Mouse (Mus musculus) cerebellum, postnatal 4 days (tissue): Measurements from ENCODE around the gene Slc44a4.
"Not testable (repeated sequence)": the region's sequence is repeated elsewhere in the genome, so short reads cannot be mapped to it uniquely, and the experiment has no call there.

Source experiments
- DNase-seq, 2 experiments: peaks; one replicate each; pipeline ENCODE4 v3.0.0; 2022; ENCODE audit warnings: low spot score in 2 of 2, mixed read lengths in 1 of 2

Gene Slc44a4

DNA sequence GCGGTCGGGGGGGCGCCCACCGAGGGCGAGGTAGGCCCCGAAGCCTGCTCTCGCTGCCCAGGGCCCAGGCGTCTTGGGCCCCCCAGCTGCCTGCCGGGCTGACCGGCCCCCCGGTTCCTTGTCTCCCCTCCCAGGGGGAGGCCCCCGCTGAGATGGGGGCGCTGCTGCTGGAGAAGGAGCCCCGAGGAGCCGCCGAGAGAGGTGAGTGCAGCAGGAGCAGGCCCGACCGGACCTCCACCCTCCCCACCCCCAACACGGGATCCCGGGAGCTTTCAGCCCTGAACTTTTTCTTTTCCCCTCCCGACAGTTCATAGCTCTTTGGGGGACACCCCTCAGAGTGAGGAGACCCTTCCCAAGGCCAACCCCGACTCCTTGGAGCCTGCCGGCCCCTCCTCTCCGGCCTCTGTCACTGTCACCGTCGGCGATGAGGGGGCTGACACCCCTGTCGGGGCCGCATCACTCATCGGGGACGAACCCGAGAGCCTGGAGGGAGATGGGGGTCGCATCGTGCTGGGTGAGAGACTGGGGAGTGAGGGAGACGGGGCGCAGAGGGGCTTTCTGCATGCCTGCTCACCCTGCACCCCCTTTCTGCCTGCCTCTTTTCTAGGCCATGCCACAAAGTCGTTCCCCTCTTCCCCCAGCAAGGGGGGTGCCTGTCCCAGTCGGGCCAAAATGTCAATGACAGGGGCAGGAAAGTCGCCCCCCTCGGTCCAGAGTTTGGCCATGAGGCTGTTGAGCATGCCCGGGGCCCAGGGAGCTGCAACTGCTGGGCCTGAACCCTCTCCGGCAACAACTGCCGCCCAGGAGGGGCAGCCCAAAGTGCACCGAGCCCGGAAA, 15.0 kb upstream of the Slc44a4 start:
- DNase-seq, result peak in 1 of 2 experiments; percentile 37

DNA sequence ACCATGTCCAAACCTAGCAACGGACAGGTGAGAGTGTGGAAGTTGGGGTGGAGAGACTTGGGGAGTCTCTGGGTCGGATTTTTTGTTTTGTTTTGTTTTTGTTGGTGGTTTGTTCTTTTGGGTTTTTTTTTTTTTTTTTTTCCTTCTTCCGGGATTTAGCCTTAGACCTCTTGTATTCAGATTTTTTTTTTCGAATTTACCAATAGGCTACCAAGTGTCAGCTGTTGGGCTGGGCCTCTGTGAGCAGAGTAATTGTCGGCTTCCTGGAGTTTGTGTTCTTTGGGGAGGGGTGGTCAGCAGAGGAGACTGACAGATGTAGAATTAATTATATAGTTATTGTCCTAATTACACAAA, 14.4 kb upstream of the Slc44a4 start:
- no peak for DNase-seq

GRCm38 (mm10) chr17:34900826-34901225, 13.4 kb upstream of the Slc44a4 start:
- DNase-seq, result not testable (repeated sequence)

DNA sequence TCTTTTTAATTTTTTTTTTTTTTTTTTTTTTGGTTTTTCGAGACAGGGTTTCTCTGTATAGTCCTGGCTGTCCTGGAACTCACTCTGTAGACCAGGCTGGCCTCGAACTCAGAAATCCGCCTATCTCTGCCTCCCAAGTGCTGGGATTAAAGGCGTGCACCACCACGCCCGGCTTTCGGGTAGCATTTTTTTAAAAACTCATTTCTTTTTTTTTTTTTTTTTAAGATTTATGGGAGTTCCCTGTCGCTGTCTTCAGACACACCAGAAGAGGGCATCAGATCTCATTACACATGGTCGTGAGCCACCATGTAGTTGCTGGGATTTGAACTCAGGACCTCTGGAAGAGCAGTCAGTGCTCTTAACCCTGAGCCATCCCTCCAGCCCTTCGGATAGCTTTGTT, 12.3 kb upstream of the Slc44a4 start:
- not testable (repeated sequence) for DNase-seq

- no peak for DNase-seq
Measured at GRCm38 (mm10) chr17:34902895-34903294, 11.4 kb upstream of the Slc44a4 start.

DNA sequence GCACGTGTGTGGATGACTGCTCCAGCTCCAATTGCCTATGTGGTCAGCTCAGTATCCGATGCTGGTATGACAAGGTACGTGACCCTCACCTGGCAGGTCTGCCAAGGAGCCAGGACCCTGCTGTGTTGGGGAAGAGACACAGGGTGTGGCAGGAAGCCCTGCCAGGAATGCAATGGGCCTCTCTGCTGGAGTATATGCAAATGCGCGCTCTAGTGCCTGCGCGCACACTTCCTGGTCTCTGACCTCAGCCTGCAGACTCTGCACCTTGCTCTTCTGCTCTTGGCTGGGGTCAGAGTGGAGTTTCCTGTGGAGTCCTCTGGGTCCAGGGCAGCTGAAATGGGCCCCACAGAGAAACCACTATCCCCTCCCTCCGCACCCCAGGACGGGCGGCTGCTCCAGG, 3.3 kb upstream of the Slc44a4 start:
- no peak for DNase-seq

- peak; percentile 50 to 77 for DNase-seq
Measured at GRCm38 (mm10) chr17:34911945-34912351, 2.3 kb upstream of the Slc44a4 start.

DNA sequence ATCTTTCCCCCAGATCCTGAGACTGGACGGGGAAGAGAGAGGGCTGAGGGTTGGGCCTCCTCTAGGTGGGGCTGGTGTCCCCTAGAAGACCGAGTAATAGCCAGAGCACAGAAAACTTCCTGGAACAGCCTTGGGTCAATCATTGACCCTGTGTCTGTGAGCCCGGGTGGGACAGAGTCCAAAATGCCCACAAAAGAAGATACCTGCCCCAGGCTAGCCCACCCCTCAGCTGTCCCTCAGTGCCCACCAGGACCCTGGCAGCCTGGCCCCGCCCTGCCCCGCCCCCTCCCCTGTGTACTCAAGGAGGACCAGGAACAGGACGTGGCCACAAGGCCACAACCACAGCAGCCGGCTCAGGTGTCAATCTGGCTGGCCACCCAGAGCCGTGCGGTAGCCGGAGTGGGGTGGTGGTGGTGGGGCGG, 1.2 kb downstream of the Slc44a4 start:
- DNase-seq, result no peak

GRCm38 (mm10) chr17:34916316-34916715, 2.0 kb downstream of the Slc44a4 start:
- no peak for DNase-seq

GRCm38 (mm10) chr17:34917188-34917587, 2.9 kb downstream of the Slc44a4 start:
- DNase-seq, result no peak

DNA sequence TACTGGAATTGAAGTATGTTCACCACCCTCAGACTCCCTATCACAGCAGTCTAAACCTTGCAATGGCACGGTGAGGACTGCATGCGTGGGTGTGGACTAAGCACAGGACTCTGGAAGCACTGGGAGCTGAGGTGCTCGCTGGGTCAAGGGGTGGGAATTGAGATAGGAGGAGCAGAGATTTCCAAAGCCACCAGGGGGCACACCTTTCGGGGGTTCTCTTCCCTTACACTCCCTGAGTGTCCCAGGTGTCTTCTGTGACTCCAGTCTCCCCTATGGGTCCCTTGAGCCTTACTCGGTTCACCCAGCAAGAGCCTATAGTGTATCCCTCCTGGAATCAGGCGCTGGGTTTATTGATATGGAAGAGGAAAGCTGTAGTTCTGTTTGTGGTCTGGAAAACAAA, 8.7 kb downstream of the Slc44a4 start:
- DNase-seq, result no peak

DNA sequence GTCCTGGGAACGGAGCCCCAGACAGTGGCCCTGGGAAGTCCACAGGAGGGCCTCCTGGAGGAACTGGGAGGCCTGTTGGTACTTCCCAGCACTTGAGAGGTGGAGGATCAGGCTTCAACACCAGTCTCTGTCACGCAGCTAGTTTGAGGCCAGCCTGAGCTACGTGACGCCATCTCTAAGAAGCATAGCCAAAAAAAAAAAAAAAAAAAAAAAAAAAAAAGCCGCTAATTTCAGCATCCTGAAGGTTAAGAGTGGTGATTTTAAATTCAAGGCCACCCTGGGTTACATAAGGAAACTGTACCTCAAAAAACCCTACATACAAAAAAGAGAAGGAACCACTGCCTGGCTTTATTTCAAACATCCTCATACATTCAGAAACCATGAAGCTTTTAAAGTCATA, 10.0 kb downstream of the Slc44a4 start:
- DNase-seq, result no peak

DNA sequence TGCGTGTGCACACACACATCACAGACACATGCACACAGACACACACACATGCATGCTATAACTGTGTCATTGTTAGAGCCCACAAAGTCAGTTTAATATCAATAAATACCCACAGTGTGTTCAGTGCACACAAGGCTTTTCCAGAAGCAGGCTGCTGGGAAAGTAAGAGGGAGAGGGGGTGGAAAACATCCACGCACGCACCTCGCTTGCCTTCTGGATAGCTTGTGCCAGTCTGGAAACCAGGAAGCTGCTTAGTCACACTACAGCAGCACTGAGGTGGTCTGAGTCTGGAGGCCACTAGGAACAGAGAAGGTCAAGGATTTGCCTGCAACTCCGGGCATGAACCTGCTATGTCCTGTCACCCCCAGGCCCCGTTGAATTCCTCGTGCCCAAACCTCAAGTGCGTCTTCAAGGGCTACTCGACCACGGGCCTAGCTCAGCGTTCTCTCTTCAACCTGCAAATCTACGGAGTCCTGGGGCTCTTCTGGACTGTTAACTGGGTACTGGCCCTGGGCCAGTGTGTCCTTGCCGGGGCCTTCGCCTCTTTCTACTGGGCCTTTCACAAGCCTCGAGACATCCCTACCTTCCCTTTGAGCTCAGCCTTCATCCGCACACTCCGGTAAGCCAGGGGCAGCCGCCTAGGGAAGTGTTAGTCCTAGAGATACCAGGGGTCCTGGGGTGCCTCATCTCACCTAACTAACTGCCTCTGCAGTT, 13.2 kb downstream of the Slc44a4 start:
- DNase-seq, result no peak

- DNase-seq, result no peak
Measured at GRCm38 (mm10) chr17:34928841-34929240, 14.6 kb downstream of the Slc44a4 start.

DNA sequence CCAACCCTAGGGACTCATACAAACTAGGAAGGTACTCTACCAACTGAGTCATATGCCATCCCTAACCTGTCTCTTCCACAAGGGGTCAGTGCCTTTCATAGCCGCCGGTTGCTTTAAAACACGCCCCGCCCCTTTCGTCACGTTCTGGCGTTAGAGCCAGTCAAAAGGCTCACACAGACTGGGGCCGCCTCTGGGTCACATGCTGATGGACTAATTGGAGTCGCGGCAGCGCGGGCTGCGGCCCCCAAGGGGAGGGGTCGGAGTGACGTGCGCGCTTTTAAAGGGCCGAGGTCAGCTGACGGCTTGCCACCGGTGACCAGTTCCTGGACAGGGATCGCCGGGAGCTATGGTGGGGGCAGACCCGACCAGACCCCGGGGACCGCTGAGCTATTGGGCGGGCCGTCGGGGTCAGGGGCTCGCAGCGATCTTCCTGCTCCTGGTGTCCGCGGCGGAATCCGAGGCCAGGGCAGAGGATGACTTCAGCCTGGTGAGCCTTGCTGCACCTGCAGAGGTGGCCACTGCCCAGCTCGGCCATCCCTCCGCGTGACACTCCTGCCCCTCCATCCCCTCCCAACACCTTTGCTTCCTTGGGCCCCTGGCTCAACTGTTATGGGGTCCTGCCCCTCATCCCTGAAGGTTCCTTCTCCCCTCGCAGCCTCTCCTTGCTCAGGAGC, 16.9 kb downstream of the Slc44a4 start, which contains the start of gene Neu1:
Gene Neu1 (plus strand): TSS at position 193 of the 674 bp plus-strand sequence.
- DNase-seq, result peak; percentile 90 to 97

- DNase-seq, result no peak
Measured at GRCm38 (mm10) chr17:34931735-34932098, 17.5 kb downstream of the Slc44a4 start.

DNA sequence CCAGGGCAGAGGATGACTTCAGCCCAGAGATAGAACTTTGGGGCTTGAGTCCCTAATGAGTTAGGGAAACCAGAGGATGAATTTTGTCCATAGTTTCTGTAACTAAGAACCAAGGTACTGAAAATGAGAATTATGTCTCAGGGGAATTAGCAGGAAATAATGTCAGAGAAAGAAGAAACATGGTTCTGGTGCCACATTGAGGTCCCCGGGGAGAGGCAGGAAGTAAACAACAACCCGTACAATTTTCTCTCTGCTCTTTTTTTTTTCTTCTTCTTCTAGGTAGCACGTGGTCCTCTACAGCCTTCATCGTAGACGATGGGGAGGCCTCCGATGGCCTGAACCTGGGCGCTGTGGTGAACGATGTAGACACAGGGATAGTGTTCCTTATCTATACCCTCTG, 18.0 kb downstream of the Slc44a4 start:
- DNase-seq, result no peak

DNA sequence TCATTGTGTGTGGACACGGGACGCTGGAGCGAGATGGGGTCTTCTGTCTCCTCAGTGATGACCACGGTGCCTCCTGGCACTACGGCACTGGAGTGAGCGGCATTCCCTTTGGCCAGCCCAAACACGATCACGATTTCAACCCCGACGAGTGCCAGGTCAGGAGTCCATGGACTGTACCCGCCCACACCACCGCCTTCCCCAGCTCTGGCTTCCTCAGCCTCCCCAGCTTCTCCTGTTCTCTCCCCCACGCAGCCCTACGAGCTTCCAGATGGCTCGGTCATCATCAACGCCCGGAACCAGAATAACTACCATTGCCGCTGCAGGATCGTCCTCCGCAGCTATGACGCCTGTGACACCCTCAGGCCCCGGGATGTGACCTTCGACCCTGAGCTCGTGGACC, 19.8 kb downstream of the Slc44a4 start:
- no peak for DNase-seq

DNA sequence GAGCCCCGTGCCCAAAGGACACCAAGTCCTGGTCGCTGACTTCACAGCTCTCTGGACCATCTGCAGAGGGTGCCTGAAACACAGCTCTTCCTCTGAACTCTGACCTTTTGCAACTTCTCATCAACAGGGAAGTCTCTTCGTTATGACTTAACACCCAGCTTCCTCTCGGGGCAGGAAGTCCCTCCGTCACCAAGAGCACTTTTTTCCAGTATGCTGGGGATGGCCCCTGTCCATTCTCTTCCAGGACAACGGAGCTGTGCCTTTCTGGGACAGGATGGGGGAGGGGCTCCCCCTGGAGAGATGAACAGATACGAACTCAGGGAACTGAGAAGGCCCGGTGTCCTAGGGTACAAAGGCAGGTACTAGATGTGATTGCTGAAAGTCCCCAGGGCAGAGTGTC, 20.6 kb downstream of the Slc44a4 start:
- DNase-seq, result no peak

GRCm38 (mm10) chr17:34937960-34938505, 23.8 kb downstream of the Slc44a4 start:
- no peak for DNase-seq

- no peak for DNase-seq
Measured at GRCm38 (mm10) chr17:34941344-34942041, 27.2 kb downstream of the Slc44a4 start.
